Mouse (Mus musculus) CD4-positive, CD25-positive, alpha-beta regulatory T cell, adult 2 months (primary cell): ENCODE data around the gene Frmd4a.

ENCODE experiments used
- DNase-seq: peaks from one replicate; pipeline ENCODE4 v3.0.0-alpha.2; 2012; ENCODE audit warnings: low read depth, low spot score

Gene Frmd4a

DNA sequence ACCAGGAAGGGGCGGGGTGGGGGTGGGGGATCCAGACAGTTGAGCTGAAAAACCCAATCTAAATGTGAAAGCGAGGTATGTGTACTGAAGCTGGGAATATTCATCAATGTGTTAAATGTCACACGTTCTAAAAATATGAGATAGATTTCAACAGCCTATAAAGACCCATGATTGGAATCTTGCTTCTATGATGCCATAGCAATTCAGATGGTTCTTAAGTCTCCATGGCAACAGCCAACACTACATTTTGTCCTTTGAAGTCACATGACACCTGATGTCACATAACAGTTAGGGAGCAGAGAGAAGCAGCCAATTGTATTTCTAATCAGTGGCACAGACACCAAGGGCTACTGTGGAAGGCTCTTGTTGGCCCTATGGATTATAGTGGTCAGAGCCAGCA, 120.0 kb downstream of the Frmd4a start:
- no peak for DNase-seq

DNA sequence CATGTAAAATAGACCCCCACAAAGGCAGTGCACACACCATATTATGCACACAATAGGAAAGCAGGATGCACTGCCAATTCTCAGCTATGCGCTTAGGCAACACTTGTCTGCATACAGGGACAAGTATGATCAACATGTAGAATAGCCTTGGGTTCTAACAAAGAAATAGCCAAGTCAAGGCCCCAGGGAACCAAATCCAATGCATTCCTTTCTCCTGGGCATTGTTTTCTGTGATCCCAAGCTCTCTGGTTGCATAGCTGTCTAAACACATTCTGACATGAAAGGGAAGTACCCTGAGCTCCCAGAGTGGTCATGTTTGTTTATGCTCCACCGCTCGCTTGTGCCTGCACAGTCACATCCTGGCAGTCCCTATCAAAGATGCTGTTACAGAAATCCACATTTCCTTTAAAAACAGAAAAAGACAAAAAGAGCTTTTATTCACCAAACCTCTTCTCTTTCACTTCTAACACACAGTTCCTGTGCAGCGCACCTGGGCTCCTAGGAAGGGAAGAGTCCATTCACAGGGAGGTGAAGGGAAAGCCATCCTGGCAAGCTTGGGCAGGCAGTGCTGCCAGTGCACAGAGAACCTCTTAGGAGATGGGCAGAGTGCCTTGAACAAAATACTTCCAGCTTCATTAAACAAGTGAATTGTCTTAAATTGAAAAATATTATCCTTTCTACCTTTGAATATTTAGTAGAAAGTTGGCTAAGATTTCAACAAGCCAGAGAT, 124.9 kb downstream of the Frmd4a start:
- no peak for DNase-seq

DNA sequence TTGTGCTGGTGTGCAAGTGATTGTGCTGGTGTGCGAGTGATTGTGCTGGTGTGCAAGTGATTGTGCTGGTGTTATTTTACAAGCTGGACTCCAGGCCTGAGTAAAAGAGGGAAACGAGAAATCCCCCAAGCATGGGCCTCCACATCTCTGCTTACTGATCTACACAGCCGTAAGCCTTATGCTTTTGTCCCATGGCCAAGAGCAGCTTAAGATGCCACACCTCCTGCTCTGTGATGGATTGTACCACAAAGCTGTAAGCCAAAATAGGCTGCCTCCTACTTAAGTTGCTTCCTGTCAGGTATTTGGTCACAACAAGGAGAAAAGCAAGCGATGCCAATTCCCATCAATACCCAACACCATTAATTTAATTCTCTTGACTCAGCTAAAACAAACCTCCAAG, 126.9 kb downstream of the Frmd4a start:
- no peak for DNase-seq

DNA sequence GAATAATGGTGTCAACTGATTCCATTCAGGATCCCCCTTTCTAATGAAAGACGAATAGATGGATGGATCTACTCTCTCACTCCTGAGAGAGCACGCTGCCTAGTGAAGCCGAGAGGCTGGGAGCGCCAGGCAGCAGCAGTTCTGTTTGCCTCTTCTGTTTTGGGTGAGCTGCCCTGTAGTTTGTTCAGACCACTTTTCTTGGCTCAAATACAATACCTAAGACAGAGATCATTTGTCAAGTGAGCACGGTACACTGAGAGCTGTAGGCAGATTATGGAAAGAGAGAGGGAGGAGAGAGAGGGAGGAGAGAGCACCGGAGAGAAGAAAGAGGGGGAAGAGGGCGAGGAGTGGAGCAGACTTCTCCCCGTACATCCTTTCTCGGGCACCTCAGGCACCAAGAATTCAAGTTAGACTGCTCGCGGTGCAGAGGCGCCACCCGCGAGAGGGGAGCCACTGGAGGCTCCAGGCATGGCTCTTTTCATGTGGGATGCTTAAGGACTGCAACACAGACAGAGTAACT, 135.1 kb downstream of the Frmd4a start:
- DNase-seq, result no peak

DNA sequence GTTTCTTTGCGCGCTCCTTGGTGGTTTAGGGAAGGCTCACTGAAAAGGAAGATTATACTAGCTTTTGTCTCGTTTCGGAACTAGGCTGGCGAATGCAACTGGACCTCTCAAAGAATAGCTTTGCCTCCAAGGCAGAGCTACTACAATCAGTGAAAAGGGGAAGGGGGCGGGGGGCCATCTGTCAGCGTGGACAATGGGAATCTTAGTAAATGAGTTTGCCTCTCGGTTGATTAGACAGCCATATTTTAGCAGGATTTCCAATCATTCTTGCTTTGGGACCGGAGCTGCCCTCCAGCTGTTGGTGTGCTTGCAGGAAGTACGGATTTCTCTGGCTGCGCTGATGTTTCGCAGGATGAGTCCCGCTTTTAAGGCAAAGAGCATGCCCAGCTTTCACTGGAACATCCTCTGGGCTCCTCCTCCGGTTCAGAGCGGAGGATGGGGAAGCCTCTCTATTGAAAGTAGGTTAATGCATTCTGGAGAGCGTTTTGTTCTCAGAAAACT, 135.7 kb downstream of the Frmd4a start:
- DNase-seq, result no peak

DNA sequence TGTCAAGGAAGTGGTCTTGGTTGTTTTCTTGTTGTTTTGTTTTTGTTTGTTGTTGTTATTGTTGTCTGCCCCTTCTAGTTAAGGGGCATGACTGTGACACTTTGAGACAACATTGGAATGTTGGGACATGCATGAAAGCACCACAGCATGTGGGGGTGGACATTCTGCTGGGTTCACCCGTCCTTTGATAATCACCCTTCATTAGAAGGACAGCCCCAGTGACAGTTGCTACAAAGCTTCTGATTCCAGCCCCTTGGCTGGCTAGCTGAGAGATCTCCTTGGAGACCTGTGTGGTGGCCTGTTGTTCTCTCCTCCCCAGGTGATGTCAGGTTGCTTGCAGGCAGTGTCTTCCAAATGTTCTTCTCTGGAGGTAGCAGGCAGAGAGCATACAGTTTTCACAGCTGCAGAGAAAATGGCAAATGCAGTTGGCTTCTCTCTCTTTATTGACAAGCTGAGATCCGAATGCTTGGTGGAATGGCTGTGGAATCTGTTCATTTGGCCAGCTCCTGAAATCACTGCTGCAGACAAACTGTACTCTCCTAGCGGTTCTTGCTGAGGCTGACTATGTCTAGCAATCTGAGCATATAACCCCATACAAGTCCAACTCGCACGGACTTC, 136.6 kb downstream of the Frmd4a start:
- no peak for DNase-seq

DNA sequence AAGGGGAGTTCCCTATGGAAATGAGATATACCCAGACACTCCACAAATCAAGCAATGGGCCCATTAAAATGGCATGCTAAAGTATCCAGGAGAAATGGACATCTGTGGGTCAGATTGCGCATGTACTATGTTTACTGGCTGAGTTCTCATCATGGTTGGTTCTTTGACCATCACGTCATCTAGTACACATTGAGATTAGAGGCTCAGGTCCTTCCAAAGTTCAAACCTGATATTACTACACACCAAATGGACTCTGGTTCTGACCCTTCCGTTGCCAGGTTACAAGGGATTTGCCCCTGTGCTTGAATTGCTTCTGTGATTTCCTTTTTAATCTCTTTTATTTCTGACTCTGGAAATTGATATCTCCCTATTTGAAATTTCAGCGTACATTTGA, 137.1 kb downstream of the Frmd4a start:
- no peak for DNase-seq

DNA sequence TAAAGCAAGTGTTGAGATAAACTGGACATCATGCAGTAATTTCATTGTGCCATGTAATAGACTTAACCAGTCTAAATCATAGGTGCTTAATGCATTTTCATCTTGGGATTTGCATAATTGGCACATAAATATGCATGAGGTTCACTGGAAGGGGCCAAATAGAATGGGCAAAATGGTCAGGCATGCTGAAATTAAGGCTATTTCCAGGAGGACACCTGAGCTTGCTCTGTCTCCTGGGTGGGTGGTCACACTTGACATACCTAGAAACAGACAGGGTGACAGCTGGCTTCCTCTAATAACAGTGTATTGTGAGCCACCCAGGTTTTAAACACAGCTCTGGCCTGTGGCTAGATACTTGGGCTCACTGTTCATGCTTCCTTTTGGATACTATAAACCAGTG, 137.9 kb downstream of the Frmd4a start:
- DNase-seq, result no peak

DNA sequence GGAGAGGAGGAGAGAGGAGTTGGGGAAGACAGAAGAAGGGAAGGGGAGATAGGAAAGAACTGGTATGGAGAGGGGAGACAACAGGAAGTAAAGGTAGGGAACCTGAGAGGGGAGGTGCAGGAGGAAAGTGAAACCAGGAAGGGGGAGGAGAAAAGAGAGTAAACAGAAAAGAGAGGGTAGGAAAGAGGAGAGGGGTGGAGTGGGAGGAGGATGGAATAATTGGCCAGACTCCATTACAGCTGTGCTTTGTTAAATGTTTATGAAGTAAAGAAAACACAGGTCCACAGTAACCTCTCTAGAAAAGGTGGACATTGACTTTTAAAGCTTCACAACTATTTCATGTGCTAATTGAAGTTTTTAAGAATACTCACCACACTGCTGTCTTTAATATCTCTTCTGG, 139.0 kb downstream of the Frmd4a start:
- DNase-seq, result no peak

DNA sequence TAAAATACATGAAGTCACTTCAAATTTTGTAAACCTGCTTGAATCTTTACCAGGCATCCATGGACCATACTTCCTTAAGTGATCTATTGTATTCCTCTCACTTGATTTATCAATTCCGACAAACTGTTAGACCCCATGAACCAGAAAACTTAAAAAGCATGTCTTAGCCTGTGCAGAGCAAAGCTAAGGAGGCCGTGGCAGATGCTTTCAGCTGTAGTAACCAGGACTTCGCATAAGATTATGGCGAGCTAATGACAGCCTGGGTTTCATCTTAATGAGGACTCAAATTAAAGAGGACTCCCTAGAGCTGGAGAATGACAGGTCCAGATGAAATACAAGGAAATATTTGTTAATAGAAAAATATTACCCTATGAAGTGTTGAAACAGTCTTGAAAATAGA, 139.9 kb downstream of the Frmd4a start:
- DNase-seq, result no peak

DNA sequence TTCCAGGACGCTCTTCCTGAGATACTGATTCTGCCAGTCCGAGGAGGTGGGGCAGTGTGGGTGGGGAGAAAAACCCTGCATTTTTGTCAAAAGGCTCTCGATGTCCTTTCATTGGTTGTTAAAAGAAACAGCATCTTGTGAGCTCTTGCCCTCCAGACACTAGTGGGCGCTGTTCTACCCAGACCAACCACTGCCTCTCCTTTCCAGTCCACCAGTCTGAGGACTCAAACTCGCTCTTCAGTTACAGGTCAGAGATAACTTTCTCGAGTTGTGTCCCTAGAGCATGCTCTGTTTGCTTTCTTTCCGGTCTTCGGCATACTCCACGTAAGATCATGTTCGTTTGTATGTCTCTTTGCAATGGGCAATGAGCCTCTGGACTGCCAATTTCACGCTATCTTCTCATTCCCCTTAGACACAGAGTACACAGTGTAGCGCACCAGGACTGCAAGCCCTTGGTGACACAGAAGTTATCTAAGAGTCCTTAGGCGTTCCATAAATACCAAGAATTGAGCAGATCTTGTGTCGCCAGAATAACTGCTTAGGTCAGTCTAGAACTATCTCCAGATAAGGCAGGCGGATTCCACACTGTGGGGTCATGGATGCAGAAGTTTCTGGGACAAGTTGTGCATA, 142.2 kb downstream of the Frmd4a start:
- DNase-seq, result peak; percentile 2

DNA sequence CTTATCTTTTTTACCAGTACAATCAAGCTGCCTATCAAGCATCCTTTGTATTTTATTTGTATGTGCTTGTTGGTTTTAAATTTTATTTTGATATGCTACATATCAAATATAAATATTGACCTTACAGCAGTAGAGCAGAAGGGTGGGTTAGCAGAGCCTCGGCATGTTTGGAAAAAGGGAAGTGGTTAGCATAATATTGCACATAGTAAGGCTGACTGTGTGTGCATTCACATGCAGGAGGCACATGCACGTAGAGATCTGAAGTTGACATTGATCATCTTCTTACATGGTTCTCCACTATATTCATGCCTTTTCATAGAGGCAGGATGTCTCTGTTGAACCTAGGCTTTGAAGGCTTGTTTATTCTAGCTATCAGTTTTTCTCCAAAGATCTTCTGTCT, 148.7 kb downstream of the Frmd4a start:
- no peak for DNase-seq

DNA sequence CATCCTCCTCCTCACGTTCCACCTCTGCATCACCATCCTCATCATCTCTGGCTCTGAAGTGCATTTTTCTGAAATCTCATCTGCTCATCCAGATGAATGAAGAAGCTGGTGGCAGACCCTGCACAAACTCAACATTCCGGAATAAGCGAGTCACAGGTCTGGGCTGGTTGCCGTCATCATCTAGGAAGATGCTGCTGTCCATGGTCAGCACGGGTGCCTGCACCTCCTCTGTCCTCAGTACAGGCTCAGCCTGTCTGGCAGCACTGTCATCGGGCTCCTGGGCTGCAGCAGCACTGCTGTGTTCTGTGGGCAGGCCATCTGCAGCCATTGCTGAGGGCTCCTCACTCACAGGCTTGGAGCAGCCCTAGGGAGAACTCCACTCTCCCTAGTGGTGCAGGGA, 149.6 kb downstream of the Frmd4a start:
- DNase-seq, result no peak

DNA sequence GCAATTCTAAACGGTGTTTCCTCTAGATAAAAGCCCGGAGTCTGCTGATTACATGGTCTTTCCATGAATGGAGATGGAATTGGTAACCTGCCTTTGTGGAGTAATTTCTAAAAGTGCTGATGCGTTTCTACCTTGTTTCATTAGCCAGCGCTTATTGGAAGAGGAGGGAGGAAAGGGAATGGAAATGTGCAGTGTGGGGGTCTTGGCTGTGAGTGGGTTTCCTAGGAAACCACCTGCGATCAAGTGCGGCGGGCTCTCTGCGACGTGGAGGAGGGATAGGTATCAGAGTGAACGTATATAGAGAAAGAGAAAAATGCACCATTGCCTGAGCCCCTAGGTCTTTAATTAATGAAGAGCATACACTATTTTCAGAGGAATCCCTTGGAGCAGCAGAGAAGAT, 152.2 kb downstream of the Frmd4a start:
- DNase-seq, result no peak

DNA sequence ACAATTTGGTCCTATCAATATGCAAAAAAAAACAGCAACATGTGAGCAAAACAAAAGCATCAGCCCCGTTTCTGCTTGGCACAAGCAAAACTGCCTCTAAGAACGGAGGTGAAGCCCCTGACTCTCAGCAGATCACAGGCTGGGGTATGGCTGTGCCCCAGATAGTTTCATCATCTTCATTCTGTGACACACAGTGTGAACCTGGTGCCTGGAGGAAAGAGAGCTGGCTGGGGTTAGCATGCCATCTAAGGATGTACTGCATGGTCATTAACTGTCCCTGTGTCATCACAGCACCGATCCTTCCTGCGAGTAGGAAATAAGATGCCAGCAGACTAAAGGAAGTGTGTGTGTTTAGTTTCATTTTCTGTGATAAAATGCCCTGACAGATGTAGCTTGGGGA, 152.7 kb downstream of the Frmd4a start:
- DNase-seq, result no peak

DNA sequence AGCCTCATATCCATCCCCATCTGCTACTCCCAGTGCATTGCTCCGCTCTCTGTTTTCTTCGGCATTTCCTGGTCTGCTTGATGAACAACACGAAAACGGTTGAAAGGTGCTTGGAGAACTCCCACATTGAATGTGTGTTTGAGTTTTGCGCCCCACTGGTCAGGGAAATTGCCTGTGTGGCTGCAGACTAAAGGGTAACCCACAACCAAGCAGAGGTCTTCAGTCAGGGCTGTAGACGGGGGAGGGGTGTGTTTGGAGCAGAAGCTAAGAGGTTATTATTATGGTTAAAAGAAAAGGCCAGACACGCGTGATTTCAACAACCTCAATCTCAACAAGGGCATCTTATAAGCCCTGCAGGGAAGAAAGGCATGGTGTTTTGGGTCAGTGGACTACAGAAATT, 167.5 kb downstream of the Frmd4a start:
- DNase-seq, result no peak

DNA sequence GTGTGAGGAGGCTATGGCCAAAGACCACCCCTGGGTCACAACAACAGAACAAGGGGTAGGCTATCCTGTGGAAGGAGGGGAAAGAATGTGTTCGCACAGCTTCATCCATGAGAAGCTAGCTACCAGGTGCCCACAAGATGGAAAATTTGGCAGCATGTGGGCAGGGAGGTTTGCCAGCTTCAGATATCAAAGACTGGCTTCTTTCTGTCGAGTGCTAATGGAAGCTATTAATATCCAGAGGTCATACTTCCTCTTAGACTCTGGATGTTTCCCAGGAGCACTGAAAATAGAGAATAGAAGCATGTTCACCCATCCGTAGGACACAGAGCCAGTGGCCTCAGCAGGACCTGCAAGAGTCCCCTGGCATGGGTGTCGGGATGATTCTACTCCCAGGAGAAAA, 170.0 kb downstream of the Frmd4a start:
- no peak for DNase-seq

DNA sequence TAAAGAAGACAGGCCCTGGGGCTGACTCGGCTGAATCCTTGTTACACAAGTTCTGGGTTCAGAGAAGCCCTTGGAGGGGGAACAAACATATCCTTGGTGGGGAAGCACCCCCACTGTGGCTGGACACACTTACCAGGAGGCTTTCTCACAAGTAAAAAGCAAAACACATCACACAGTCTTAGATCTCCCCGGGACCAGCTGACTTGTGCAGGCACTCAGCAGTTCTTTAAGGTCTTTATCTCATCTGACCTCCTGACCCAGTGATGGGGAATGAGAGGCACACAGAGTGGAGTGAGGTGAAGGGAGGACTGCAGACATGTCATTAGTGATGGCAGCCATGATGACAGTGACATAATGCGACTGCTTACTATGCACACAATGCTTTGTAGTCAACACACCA, 170.8 kb downstream of the Frmd4a start:
- DNase-seq, result no peak

DNA sequence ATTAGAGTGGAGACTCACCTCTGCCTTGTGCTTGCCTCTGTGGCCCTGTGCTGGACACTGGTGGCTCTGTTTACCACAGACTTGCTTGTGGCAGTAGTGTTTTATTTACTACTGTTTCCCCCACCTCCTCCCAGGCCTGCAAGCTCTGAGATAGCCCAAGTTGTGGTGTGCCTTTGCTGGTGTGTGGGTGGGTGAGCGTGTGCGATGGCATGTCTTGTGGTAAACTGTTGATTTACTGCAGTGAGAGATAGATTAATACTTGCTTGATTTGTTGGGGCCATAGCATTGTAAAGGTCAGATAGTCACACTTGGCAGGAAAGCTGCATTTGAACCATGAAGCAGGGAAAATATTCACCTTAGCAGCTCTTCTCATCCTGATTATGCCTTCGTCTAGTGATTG, 172.8 kb downstream of the Frmd4a start:
- DNase-seq, result no peak

DNA sequence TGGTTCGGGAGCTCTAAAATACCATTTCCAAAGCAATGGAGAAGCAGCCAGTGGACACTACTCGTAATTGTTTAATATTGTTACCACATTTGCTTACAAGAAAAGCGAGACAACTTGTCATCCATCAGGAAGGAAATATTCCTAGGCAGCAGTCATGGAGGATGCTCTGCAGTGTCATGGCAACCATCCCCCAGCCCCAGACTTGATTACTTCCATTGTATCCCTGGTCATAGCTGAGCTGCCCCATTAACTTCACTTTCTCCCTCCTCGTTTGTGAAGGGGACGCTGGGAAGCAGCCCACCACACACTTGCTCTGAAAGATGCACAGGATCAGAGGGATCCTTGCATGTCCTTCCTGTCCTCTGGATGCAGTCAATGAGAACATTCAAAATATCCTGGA, 173.5 kb downstream of the Frmd4a start:
- DNase-seq, result no peak

DNA sequence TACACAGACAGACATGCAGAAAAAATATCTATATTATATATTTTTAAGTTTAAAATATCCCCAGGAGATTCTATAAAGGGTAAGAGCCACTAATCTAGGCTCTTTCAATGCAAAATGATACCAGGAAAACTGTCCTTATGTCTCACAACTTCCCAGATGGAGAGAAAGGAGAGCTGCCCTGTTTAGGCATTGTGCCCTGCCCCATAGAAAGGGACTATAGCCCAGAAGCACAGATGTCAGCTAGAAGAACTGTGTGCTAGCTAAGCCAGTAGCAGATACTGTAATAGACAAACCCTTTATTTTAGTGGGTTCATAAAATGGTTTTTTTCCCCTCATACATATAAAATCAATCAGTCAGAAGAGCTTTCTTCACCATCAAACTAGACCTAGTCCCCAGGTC, 175.7 kb downstream of the Frmd4a start:
- DNase-seq, result no peak

DNA sequence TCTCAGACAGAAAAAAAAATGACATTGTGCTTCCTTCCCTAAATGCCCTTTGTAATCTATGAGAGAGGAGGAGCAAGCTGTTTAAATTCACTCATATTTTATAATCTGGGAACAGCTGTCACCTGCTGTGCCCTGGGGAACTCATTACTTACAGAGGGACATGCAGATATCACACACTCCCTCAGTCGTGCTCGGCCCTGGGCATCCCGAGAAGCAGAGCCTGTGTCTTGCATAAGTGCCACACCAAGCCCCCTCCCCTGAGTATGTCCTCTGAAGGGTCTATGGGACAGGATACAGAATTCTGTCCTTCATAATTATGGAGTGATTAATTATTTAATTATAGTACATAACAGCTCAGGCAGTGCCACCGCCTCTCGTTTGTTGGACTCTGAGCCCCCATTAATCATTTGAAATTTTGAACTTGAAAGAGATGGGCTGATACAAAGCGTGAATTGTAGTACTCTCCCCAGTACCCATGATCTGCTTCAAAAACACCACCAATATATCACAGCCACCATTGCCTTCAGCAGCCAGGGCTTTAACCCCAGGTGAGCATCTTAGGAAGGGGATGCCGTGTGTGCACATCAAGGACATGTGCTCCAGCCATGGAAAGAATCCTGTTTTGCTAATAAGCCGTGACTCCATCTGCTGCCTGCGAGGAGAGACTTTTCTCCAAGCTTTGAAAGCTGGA, 177.0 kb downstream of the Frmd4a start:
- DNase-seq, result no peak
